Mouse (Mus musculus): ENCODE measurements at regions not wholly inside any gene's neighbourhood (a gene's known extent, or its start where the extent isn't known, plus 50 kb on each side); places are given as distances from the start of the nearest gene placed in this dataset.

GRCm38 (mm10) chr5:118815783-118816182, 255.3 kb downstream of the Med13l start:
- DNase-seq, result no peak

- no peak for DNase-seq
Measured at GRCm38 (mm10) chr5:118818294-118818693, 257.8 kb downstream of the Med13l start.

- no peak for DNase-seq
Measured at GRCm38 (mm10) chr5:118824791-118825190, 264.3 kb downstream of the Med13l start.

- DNase-seq, result no peak
Measured at GRCm38 (mm10) chr5:118829031-118829698, 268.7 kb downstream of the Med13l start.

GRCm38 (mm10) chr5:118832701-118833100, 272.2 kb downstream of the Med13l start:
- DNase-seq, result no peak

GRCm38 (mm10) chr5:118834129-118834528, 273.6 kb downstream of the Med13l start:
- no peak for DNase-seq

- DNase-seq, result no peak
Measured at GRCm38 (mm10) chr5:118837001-118837400, 276.5 kb downstream of the Med13l start.

- no peak for DNase-seq
Measured at GRCm38 (mm10) chr5:118838421-118838820, 277.9 kb downstream of the Med13l start.

- no peak for DNase-seq
Measured at GRCm38 (mm10) chr5:118839916-118840315, 279.4 kb downstream of the Med13l start.

- no peak for DNase-seq
Measured at GRCm38 (mm10) chr5:118841210-118842016, 280.9 kb downstream of the Med13l start.

GRCm38 (mm10) chr5:118842017-118842396, 281.5 kb downstream of the Med13l start:
- no peak for DNase-seq

- no peak for DNase-seq
Measured at GRCm38 (mm10) chr5:118857001-118857400, 296.5 kb downstream of the Med13l start.

- DNase-seq, result no peak
Measured at GRCm38 (mm10) chr5:118861143-118861847, 300.8 kb downstream of the Med13l start.

- DNase-seq, result no peak
Measured at GRCm38 (mm10) chr5:118867511-118867910, 307.0 kb downstream of the Med13l start.

GRCm38 (mm10) chr5:118869330-118869729, 308.9 kb downstream of the Med13l start:
- DNase-seq, result no peak

- no peak for DNase-seq
Measured at GRCm38 (mm10) chr5:118873871-118874270, 313.4 kb downstream of the Med13l start.

- no peak for DNase-seq
Measured at GRCm38 (mm10) chr5:118875096-118875637, 314.7 kb downstream of the Med13l start.

GRCm38 (mm10) chr5:118876586-118877312, 316.3 kb downstream of the Med13l start:
- DNase-seq, result no peak

GRCm38 (mm10) chr5:118877313-118877669, 316.8 kb downstream of the Med13l start:
- no peak for DNase-seq

- no peak for DNase-seq
Measured at GRCm38 (mm10) chr5:118877831-118878230, 317.4 kb downstream of the Med13l start.

GRCm38 (mm10) chr5:118878722-118879121, 318.2 kb downstream of the Med13l start:
- no peak for DNase-seq

GRCm38 (mm10) chr5:118879808-118880478, 319.5 kb downstream of the Med13l start:
- peak in 1 of 2 experiments; percentile 48 for DNase-seq

Measured in spleen, adult 18-20 months (tissue).